Mouse (Mus musculus) stomach, postnatal 0 days (tissue): Measurements from ENCODE around the gene Olfr718-ps1.

Source experiments
- CTCF ChIP-seq: IDR thresholded peaks from 2 replicates; pipeline ENCODE4 v1.5.1; 2016; ENCODE audit warnings: antibody characterized with exemption, low read depth, mild to moderate bottlenecking, moderate library complexity
- EP300 ChIP-seq: optimal IDR thresholded peaks from 2 replicates; pipeline ENCODE3; 2016; ENCODE audit warnings: antibody characterized with exemption

DNA sequence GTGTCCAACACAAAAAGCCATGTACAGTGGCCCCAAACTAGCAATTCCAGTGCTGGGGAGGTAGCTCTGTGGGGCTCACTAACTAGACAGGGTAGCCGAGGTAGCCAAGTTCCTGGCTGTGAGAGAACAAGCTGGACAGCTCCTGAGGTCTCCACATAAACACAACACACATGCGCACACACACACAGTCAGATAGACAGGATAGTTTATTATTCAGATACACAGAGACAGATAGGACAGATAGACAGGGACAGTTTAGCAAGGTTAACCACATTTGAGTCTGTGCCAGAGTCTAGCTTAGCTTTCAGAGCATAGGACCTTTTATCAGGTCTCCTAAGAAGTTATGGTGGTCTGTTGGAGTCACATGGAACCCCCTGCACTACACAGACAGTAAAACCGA lies 40.5 kb downstream of the Olfr718-ps1 start:
- TF ChIP-seq CTCF (no peak), EP300 (no peak)
